Mouse (Mus musculus) mammary gland, adult 2 months (tissue): ENCODE results near the gene Vmn1r114. TPM values are rescaled to one million over a fixed set of nuclear protein-coding genes. Genes with fewer than 3 reads are reported as not detected.

ENCODE experiments used
- polyA plus RNA-seq: library from polyadenylated mRNA; depleted of rRNA; stranded (reverse); fragments of >200 nt; gene quantifications from 2 replicates; pipeline ENCODE4 v1.2.3, GENCODE M21; 2012; ENCODE audit warnings: low replicate concordance; rRNA removed

The Vmn1r114 gene
- polyA plus RNA-seq, result not detected in 2 replicates

GRCm38 (mm10) chr7:20812086-20812485, at the start of gene Vmn1r114:
Vmn1r114 (minus strand) TSS chr7:20812186.

DNA sequence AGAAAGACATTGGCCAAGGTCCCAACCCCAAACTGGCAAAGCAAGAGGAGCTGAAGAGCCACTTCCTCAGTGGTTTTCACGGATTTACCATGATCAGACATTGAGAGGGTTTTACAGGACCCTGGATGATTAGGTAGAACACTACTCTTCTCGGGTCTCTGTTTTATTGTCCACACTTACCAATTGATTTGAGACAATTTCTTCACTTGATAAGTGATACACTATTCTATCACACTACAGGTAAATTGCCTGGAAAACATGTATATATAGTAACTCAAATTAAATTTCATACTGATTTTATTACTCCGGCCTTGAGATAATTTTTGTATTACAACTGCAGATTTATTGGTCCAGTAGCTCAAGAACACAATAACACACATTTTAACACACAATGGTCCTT, 32.9 kb upstream of the Vmn1r114 start, which contains the start of gene Vmn1r115:
Vmn1r115 (minus strand) TSS at position 101 of the 400 bp plus-strand sequence.

GRCm38 (mm10) chr7:20786985-20787384, 25.0 kb downstream of the Vmn1r114 start, which contains the start of gene Vmn1r113:
Vmn1r113 (plus strand) TSS chr7:20787285.

DNA sequence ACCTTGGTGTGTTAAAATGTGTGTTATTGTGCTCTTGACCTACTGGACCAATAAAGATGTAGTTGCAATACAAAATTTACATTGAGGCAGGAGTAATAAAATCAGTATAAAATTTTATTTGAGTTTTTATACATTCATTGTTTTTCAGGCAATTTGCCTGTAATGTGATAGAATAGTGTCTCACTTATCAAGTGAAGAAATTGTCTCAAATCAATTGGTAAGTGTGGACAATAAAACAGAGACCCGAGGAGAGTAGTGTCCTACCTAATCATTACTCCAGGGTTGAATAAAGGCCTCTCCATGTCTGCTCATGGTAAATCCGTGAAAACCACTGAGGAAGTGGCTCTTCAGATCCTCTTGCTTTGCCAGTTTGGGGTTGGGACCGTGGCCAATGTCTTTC, 41.1 kb downstream of the Vmn1r114 start, which contains the start of gene Vmn1r112:
Vmn1r112 (plus strand) TSS at position 301 of the 400 bp plus-strand sequence.

Other genes starting within 250 kb of the Vmn1r114 start
- gene Gm4141, start 235.9 kb downstream of the Vmn1r114 start, polyA plus RNA-seq, result not detected in 2 replicates
- not detected in 2 replicates for gene Gm4513, start 213.2 kb downstream of the Vmn1r114 start, polyA plus RNA-seq
- not detected in 2 replicates for gene Vmn1r107, start 143.3 kb downstream of the Vmn1r114 start, polyA plus RNA-seq
- not detected in 2 replicates for gene Vmn1r111, start 109.0 kb downstream of the Vmn1r114 start, polyA plus RNA-seq
- not detected in 2 replicates for gene Gm10668, start 81.6 kb downstream of the Vmn1r114 start, polyA plus RNA-seq
- gene Vmn1r112, start 41.0 kb downstream of the Vmn1r114 start, polyA plus RNA-seq, result not detected in 2 replicates
- not detected in 2 replicates for gene Vmn1r113, start 24.9 kb downstream of the Vmn1r114 start, polyA plus RNA-seq
- gene Vmn1r115, start 32.8 kb upstream of the Vmn1r114 start, polyA plus RNA-seq, result not detected in 2 replicates
- not detected in 2 replicates for gene Vmn1r116, start 60.1 kb upstream of the Vmn1r114 start, polyA plus RNA-seq
- gene Vmn1r117, start 71.9 kb upstream of the Vmn1r114 start, polyA plus RNA-seq, result not detected in 2 replicates
- gene Vmn1r118, start 100.2 kb upstream of the Vmn1r114 start, polyA plus RNA-seq, result not detected in 2 replicates
- not detected in 2 replicates for gene Vmn1r119, start 200.3 kb upstream of the Vmn1r114 start, polyA plus RNA-seq
- not detected in 2 replicates for gene Vmn1r120, start 241.6 kb upstream of the Vmn1r114 start, polyA plus RNA-seq